Mouse (Mus musculus) ovary, postnatal 14 days (tissue): ENCODE measurements around the gene 1700037H04Rik.
A peak's percentile ranks its signal among the peaks of the same experiment; 100 is the strongest.

Source experiments
- DNase-seq: peaks from one replicate; pipeline ENCODE4 v3.0.0; 2022; ENCODE audit warnings: low spot score

1700037H04Rik gene

GRCm38 (mm10) chr2:131159938-131160581, at the start of gene 1700037H04Rik:
1700037H04Rik (minus strand) TSS chr2:131160081.
- peak; percentile 86 for DNase-seq

GRCm38 (mm10) chr2:131209125-131209795, 49.4 kb upstream of the 1700037H04Rik start:
- DNase-seq, result no peak

GRCm38 (mm10) chr2:131208356-131208755, 48.5 kb upstream of the 1700037H04Rik start:
- no peak for DNase-seq

GRCm38 (mm10) chr2:131206778-131207177, 46.9 kb upstream of the 1700037H04Rik start, which contains the start of gene Ap5s1:
Ap5s1 (plus strand) TSS chr2:131207078.
- DNase-seq, result no peak

- no peak for DNase-seq
Measured at GRCm38 (mm10) chr2:131205521-131206182, 45.8 kb upstream of the 1700037H04Rik start.

GRCm38 (mm10) chr2:131204410-131204981, 44.6 kb upstream of the 1700037H04Rik start:
- peak; percentile 90 for DNase-seq

GRCm38 (mm10) chr2:131203816-131204409, 44.0 kb upstream of the 1700037H04Rik start:
- DNase-seq, result no peak

GRCm38 (mm10) chr2:131201262-131201661, 41.4 kb upstream of the 1700037H04Rik start:
- DNase-seq, result no peak

- DNase-seq, result no peak
Measured at GRCm38 (mm10) chr2:131200710-131201109, 40.8 kb upstream of the 1700037H04Rik start.

- DNase-seq, result no peak
Measured at GRCm38 (mm10) chr2:131196606-131197316, 36.9 kb upstream of the 1700037H04Rik start.

- no peak for DNase-seq
Measured at GRCm38 (mm10) chr2:131191005-131191390, 31.1 kb upstream of the 1700037H04Rik start.

- no peak for DNase-seq
Measured at GRCm38 (mm10) chr2:131190344-131191004, 30.6 kb upstream of the 1700037H04Rik start.

GRCm38 (mm10) chr2:131189521-131190309, 29.8 kb upstream of the 1700037H04Rik start:
- no peak for DNase-seq

- no peak for DNase-seq
Measured at GRCm38 (mm10) chr2:131188311-131188710, 28.4 kb upstream of the 1700037H04Rik start.

- DNase-seq, result no peak
Measured at GRCm38 (mm10) chr2:131187602-131187922, 27.7 kb upstream of the 1700037H04Rik start.

GRCm38 (mm10) chr2:131186771-131187601, 27.1 kb upstream of the 1700037H04Rik start, which contains the start of the genes Cdc25b and Spef1:
Cdc25b (plus strand) TSS chr2:131186949.
Spef1 (minus strand) TSS chr2:131187282.
- DNase-seq, result peak; percentile 73

GRCm38 (mm10) chr2:131186343-131186742, 26.5 kb upstream of the 1700037H04Rik start:
- DNase-seq, result no peak

GRCm38 (mm10) chr2:131179990-131180587, 20.2 kb upstream of the 1700037H04Rik start, which contains the start of gene Cenpb:
Cenpb (minus strand) TSS chr2:131180067.
- DNase-seq, result peak; percentile 80
